7 mouse cellular contexts compared by ENCODE assay signal in genomic region chr8:126482348-126482720, GRCm38 (mm10).
"Had no signal": no experiment of that assay in that cellular context is flagged by ENCODE, and none has a peak within 500 bp of the region (broad histone marks: within the 10 kb centered on the region; RNA-seq: fewer than 3 reads in every experiment).

No protein-coding gene starts in this region.

- H3K4me2 ChIP-seq: lung, embryonic 15.5 days; midbrain, embryonic 11.5 days; midbrain, embryonic 13.5 days; midbrain, embryonic 15.5 days; neural tube, embryonic 12.5 days had no signal

- H3K27ac ChIP-seq: lung, embryonic 15.5 days; macrophage; midbrain, embryonic 13.5 days; midbrain, embryonic 15.5 days; neural tube, embryonic 12.5 days had no signal

- H3K36me3 ChIP-seq: lung, embryonic 15.5 days; midbrain, embryonic 13.5 days; midbrain, embryonic 15.5 days; neural tube, embryonic 12.5 days had no signal

- H3K9me3 ChIP-seq: lung, embryonic 15.5 days; midbrain, embryonic 13.5 days; midbrain, embryonic 15.5 days; neural tube, embryonic 12.5 days had no signal

- H3K4me3 ChIP-seq: lung, embryonic 15.5 days; midbrain, embryonic 13.5 days; midbrain, embryonic 15.5 days; neural tube, embryonic 12.5 days had no signal

- H3K4me1 ChIP-seq: midbrain, embryonic 13.5 days; midbrain, embryonic 15.5 days; neural tube, embryonic 12.5 days had no signal

- H3K9ac ChIP-seq: liver, postnatal 0 days; lung, embryonic 15.5 days; midbrain, embryonic 13.5 days; midbrain, embryonic 15.5 days; neural tube, embryonic 12.5 days had no signal

- H3K27me3 ChIP-seq: lung, embryonic 15.5 days; neural tube, embryonic 12.5 days had no signal
